Mouse (Mus musculus) hindbrain, postnatal 0 days (tissue): ENCODE measurements around the gene Olfr1367. TPM values are rescaled to one million over a fixed set of nuclear protein-coding genes. Genes with fewer than 3 reads are reported as not detected.

Source experiments
- ATAC-seq: fragments of 200-750 bp; cut with Nextera tagmentation; 2 replicates; pipeline ENCODE4 v1.8.0; 2017; ENCODE audit warnings: mild to moderate bottlenecking, moderate TSS enrichment, moderate library complexity
- DNase-seq: peaks from one replicate; pipeline ENCODE4 v3.0.0-alpha.2; 2015; ENCODE audit warnings: low spot score
- H3K27ac ChIP-seq: fragments of 300-500 bp; sonication (generic); 2 replicates; pipeline ENCODE4 v1.5.1; 2014; ENCODE audit warnings: mild to moderate bottlenecking
- H3K27me3 ChIP-seq: fragments of 300-500 bp; sonication (generic); 2 replicates; pipeline ENCODE4 v1.6.1; 2014; ENCODE audit warnings: low read length, mixed read lengths; ENCODE audit not compliant: insufficient read depth
- H3K36me3 ChIP-seq: fragments of 300-500 bp; sonication (generic); 2 replicates; pipeline ENCODE4 v1.6.1; 2014; ENCODE audit warnings: low read length, mixed read lengths; ENCODE audit not compliant: insufficient read depth
- H3K4me1 ChIP-seq: fragments of 300-500 bp; sonication (generic); 2 replicates; pipeline ENCODE4 v1.6.1; 2014; ENCODE audit warnings: antibody characterized with exemption, low read length, mixed read lengths; ENCODE audit not compliant: insufficient read depth
- H3K4me2 ChIP-seq: fragments of 300-500 bp; sonication (generic); 2 replicates; pipeline ENCODE4 v1.6.1; 2014; ENCODE audit warnings: low read depth, mild to moderate bottlenecking, low read length, moderate library complexity, mixed read lengths
- H3K4me3 ChIP-seq: fragments of 300-500 bp; sonication (generic); 2 replicates; pipeline ENCODE4 v1.5.1; 2014; ENCODE audit warnings: low read length
- H3K9ac ChIP-seq: fragments of 300-500 bp; sonication (generic); replicated peaks from 2 replicates; pipeline ENCODE4 v1.6.1; 2014; ENCODE audit warnings: mild to moderate bottlenecking, low read length, moderate library complexity, mixed read lengths
- H3K9me3 ChIP-seq: fragments of 300-500 bp; sonication (generic); 2 replicates; pipeline ENCODE4 v1.6.1; 2016; ENCODE audit warnings: low read length, mixed read lengths
- CTCF ChIP-seq: IDR thresholded peaks from 2 replicates; pipeline ENCODE4 v1.5.1; 2016; ENCODE audit warnings: antibody characterized with exemption, control low read depth, low read depth
- WGBS: fragments of 180-500 bp; shearing (Covaris S2); extraction: QIAGEN DNeasy Blood & Tissue Kit; methylation state at CpG from one replicate; pipeline ENCODE4 v1.1.7; 2014; 5-methylcytosine and 5-hydroxymethylcytosine counted together
- polyA plus RNA-seq: library from polyadenylated mRNA; unstranded; fragments of >200 nt; fragmentation: Nextera tagmentation; extraction: Ambion mirVana; gene quantifications from 2 replicates; pipeline ENCODE4 v1.2.1, GENCODE M21; 2015
- total RNA-seq: library from RNA; depleted of rRNA; stranded (reverse); fragments of >200 nt; gene quantifications from 2 replicates; pipeline ENCODE4 v1.2.3, GENCODE M21; 2014; rRNA removed

Olfr1367 gene
- total RNA-seq (not detected in 2 replicates), polyA plus RNA-seq (not detected in 2 replicates)

DNA sequence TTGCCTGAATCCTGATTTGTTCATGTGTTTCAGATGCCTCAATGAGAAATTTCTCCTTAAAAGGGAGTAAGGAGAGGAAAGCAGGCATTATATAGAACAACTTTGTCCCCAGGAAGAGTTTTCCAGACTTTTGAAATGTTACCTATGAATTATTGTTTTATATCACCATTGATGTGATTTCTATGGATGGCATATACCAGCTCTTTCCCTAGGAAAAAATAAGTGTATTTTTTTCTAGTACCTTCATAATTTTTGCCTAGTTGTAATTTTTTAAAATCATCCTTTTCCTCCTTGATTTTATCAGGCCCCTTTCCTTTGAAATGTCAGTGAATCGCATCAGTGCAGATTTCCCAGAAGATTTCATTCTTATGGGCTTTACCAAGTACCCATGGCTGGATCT is at the start of gene Olfr1367:
Gene Olfr1367, plus strand, starts transcription at position 301 of the 400 bp plus-strand sequence.
- H3K27me3 ChIP-seq, result no peaks in the 10 kb centered on the region
- WGBS, result 83% methylated on average over 1 of the region's 1 CpGs
- no peak within 1 kb of the TSS for H3K4me2 ChIP-seq
- no peak within 1 kb of the TSS for H3K4me3 ChIP-seq
- no peaks in the 10 kb centered on the region for H3K4me1 ChIP-seq
- no peaks in the 10 kb centered on the region for H3K36me3 ChIP-seq
- ATAC-seq (no peak), DNase-seq (no peak)
- no peak within 1 kb of the TSS for H3K27ac ChIP-seq
- H3K9me3 ChIP-seq, result no peaks in the 10 kb centered on the region
- TF ChIP-seq CTCF, result no peak
- H3K9ac ChIP-seq, result no peak within 1 kb of the TSS

DNA sequence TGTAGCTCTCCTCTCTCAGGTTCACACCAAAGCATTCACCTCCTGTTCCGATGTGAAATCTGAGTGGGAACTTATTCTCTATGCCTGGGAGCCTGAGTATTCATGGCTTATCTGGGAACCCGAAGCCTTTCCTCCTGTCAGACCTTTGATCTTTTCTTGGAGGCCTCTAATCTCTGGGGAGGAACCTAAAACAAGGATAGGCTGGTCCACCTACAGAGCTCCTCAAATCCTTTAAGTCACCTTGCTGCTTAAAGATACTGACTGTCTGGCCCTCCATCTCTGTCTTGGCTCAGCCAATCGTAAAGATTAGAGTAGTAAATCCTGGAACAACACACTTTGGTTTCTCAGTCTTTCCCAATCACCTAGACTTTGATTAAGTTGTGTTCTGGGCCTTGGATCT is 48.2 kb upstream of the Olfr1367 start:
- H3K4me1 ChIP-seq, result no peaks in the 10 kb centered on the region
- H3K4me3 ChIP-seq, result no peak overlapping the region
- WGBS, result 61% methylated on average over 3 of the region's 3 CpGs
- H3K27ac ChIP-seq, result no peak overlapping the region
- no peak overlapping the region for H3K4me2 ChIP-seq
- no peak overlapping the region for H3K9ac ChIP-seq
- H3K36me3 ChIP-seq, result no peaks in the 10 kb centered on the region
- H3K9me3 ChIP-seq, result no peaks in the 10 kb centered on the region
- DNase-seq, result no peak
- no peak for TF ChIP-seq CTCF
- no peaks in the 10 kb centered on the region for H3K27me3 ChIP-seq
- ATAC-seq, result no peak

DNA sequence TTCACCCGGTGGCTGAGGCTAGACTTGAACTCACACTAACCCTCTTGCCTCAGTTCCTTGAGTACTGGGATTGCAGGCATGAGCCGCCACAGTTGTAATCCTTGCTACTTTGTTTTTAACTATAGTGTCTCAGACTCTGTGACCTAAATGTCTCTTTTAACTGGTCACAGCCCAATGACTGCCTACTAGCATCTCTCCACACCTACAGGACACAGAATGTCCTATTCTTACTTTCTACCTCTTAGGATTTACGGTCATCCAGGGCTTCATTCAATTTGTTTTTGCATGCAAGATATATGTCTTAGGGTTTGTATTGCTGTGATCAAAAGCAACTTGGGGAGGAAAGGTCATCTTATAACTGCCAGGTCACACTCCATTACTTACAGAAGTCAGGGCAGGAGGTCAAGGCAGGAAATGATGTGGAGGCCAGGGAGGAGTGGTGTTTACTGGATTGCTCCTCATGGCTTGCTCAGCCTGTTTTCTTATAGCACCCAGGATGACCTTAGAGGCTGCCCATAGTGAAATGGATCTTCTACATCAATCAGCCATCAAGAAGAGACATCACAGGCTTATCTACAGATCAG is 42.1 kb upstream of the Olfr1367 start:
- H3K27ac ChIP-seq, result no peak overlapping the region
- WGBS, result 83% methylated on average over 3 of the region's 3 CpGs
- H3K4me3 ChIP-seq, result no peak overlapping the region
- no peaks in the 10 kb centered on the region for H3K27me3 ChIP-seq
- DNase-seq (no peak), ATAC-seq (no peak)
- H3K36me3 ChIP-seq, result no peaks in the 10 kb centered on the region
- H3K9me3 ChIP-seq, result no peaks in the 10 kb centered on the region
- H3K4me1 ChIP-seq, result no peaks in the 10 kb centered on the region
- no peak overlapping the region for H3K9ac ChIP-seq
- H3K4me2 ChIP-seq, result no peak overlapping the region
- no peak for TF ChIP-seq CTCF

DNA sequence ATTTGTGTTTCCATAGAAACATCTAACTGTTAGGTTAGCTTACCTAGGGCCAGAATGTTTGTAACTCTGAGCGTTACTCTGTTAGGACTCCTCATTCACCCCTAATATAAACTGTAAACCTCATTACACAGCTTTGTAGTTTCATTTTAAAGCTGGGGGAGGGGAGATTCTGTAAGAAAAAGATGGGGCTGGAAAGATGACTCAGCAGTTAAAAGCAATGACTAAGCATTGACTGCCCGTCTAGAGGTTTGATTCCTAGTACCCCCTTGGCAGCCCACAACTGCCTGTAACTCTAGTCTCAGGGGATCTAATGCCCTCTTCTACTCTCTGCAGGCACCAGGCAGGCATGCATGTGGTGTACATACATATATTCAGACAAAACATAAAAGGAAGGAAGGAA is 36.9 kb upstream of the Olfr1367 start:
- Histone ChIP-seq H3K36me3 (no peaks in the 10 kb centered on the region), H3K9ac (no peak overlapping the region), H3K9me3 (no peaks in the 10 kb centered on the region), H3K4me3 (no peak overlapping the region), H3K4me2 (no peak overlapping the region), H3K4me1 (no peaks in the 10 kb centered on the region), H3K27me3 (no peaks in the 10 kb centered on the region), H3K27ac (no peak overlapping the region)
- 76% methylated on average over 2 of the region's 2 CpGs for WGBS
- ATAC-seq (no peak), DNase-seq (no peak)
- TF ChIP-seq CTCF, result no peak

DNA sequence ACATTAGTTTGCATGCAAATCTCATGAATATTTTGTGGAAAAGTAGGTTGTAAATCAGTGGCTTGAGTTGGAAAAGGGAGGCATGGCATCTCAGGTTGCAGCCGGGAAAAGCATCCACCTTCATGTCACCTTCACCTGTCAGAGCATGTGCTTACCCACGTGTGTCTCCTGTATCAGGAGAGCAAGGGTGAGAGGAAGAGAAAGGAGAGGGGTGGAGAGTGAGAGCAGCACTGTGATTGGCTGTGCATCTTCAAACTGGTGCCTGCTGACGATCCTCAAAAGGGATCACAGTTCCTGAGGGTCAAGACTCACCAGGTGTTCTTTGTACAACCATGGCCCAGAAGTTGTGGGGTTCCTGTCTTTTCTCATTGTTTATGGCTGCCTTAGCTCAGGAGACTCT is 34.8 kb upstream of the Olfr1367 start, which contains the start of gene Gpx6:
Gene Gpx6, plus strand, starts transcription at position 200 of the 400 bp plus-strand sequence.
- H3K4me1 ChIP-seq, result no peaks in the 10 kb centered on the region
- ATAC-seq, result no peak

DNA sequence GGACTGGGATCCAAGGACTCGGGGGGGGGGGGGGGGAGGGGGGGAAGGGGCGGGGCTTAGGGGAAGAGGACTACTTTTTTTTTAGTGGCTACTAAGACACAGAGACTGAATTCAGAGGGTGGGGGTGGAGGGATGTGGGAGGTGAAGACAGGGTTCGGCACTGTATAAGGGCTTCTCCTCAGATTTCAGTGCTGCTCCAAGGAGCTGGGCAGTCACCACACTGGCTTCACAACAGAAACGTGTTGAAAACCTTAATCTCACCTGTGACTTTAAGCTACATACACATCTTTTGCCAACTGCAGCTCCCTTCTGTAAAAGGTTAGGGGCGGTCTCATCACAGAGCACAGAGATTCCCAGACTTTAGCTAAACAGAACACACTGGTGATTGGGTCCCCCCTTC is 33.9 kb upstream of the Olfr1367 start:
- DNase-seq, result no peak
- no peak for TF ChIP-seq CTCF
- Histone ChIP-seq H3K27ac (no peak overlapping the region), H3K4me2 (no peak overlapping the region), H3K4me1 (no peaks in the 10 kb centered on the region), H3K27me3 (no peaks in the 10 kb centered on the region), H3K4me3 (no peak overlapping the region), H3K9ac (no peak overlapping the region), H3K9me3 (no peaks in the 10 kb centered on the region), H3K36me3 (no peaks in the 10 kb centered on the region)
- no peak for ATAC-seq
- WGBS, result 43% methylated on average over 4 of the region's 5 CpGs

More for the DNA sequence above, 34.8 kb upstream of the Olfr1367 start, which contains the start of gene Gpx6:
- no peak within 1 kb of the TSS for H3K4me3 ChIP-seq
- no peaks in the 10 kb centered on the region for H3K36me3 ChIP-seq
- 17% methylated on average over 3 of the region's 3 CpGs for WGBS
- H3K9me3 ChIP-seq, result no peaks in the 10 kb centered on the region
- H3K4me2 ChIP-seq, result no peak within 1 kb of the TSS
- DNase-seq, result no peak
- H3K27me3 ChIP-seq, result no peaks in the 10 kb centered on the region
- H3K9ac ChIP-seq, result no peak within 1 kb of the TSS
- TF ChIP-seq CTCF, result no peak
- H3K27ac ChIP-seq, result no peak within 1 kb of the TSS

DNA sequence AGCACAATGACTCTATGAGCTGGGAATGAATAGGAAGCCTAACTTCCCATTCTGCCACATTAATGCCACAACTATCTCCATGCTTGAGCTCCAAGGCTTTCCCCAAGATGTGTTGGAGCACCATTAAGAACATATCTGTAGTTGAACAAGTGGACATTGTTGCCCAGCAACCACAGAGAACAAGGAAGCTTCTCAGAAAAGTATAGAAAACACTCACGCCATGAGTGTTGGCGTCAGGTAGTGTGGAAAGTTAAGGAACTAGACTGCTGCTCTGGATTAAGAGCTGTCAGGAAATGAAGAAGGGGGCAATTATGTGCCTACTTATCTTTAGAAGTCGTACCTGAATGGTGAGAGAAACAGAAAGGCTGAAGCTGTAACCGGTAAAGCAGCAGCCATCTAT is 32.8 kb upstream of the Olfr1367 start:
- no peak overlapping the region for H3K9ac ChIP-seq
- H3K27me3 ChIP-seq, result no peaks in the 10 kb centered on the region
- no peak overlapping the region for H3K4me2 ChIP-seq
- H3K4me1 ChIP-seq, result no peaks in the 10 kb centered on the region
- DNase-seq (no peak), ATAC-seq (no peak)
- no peaks in the 10 kb centered on the region for H3K36me3 ChIP-seq
- TF ChIP-seq CTCF, result no peak
- no peak overlapping the region for H3K27ac ChIP-seq
- no peak overlapping the region for H3K4me3 ChIP-seq
- WGBS, result 87% methylated on average over 4 of the region's 4 CpGs
- no peaks in the 10 kb centered on the region for H3K9me3 ChIP-seq
